Mouse (Mus musculus): ENCODE measurements around the gene Pnpla3.

- TF ChIP-seq POLR2A (IDR thresholded peaks at IDR 0.05; ENCODE audit: insufficient read depth, low read length): no peak
- TF ChIP-seq CTCF (IDR thresholded peaks at IDR 0.05; ENCODE audit: low read depth, low read length): no peak
- no peak for TF ChIP-seq EP300 (IDR thresholded peaks at IDR 0.05; ENCODE audit: insufficient read depth, low read depth, low read length)
These were observed 46.6 kb upstream of the Pnpla3 start for GRCm38 (mm10) chr15:84121036-84121435.
